Mouse (Mus musculus) stomach, embryonic 14.5 days (tissue): Measurements from ENCODE around the gene Fam71f2. TPM values are rescaled to one million over a fixed set of nuclear protein-coding genes. Genes with fewer than 3 reads are reported as not detected.

Experiments
- ATAC-seq: fragments of 200-750 bp; cut with Nextera tagmentation; 2 replicates; pipeline ENCODE4 v1.8.0; 2017; ENCODE audit warnings: low read depth, moderate TSS enrichment; ENCODE audit not compliant: insufficient number of reproducible peaks, insufficient read depth, low FRiP score
- H3K27ac ChIP-seq: fragments of 300-500 bp; sonication (generic); 2 replicates; pipeline ENCODE4 v1.5.1; 2014; ENCODE audit warnings: mild to moderate bottlenecking, low read length, moderate library complexity, mixed read lengths
- H3K27me3 ChIP-seq: fragments of 300-500 bp; sonication (generic); 2 replicates; pipeline ENCODE4 v1.6.1; 2014; ENCODE audit warnings: low read length, control low read depth, mixed read lengths; ENCODE audit not compliant: control insufficient read depth, insufficient read depth
- H3K36me3 ChIP-seq: fragments of 300-500 bp; sonication (generic); 2 replicates; pipeline ENCODE4 v1.6.1; 2014; ENCODE audit warnings: mild to moderate bottlenecking, control low read depth, low read length, moderate library complexity, mixed read lengths; ENCODE audit not compliant: control insufficient read depth, insufficient read depth
- H3K4me1 ChIP-seq: fragments of 300-500 bp; sonication (generic); 2 replicates; pipeline ENCODE4 v1.6.1; 2014; ENCODE audit warnings: low read length, control low read depth, mixed read lengths; ENCODE audit not compliant: control insufficient read depth, insufficient read depth
- H3K4me2 ChIP-seq: fragments of 300-500 bp; sonication (generic); replicated peaks from 2 replicates; pipeline ENCODE4 v1.6.1; 2014; ENCODE audit warnings: low read depth, low read length, control low read depth
- H3K4me3 ChIP-seq: fragments of 300-500 bp; sonication (generic); 2 replicates; pipeline ENCODE4 v1.5.1; 2014; ENCODE audit warnings: low read depth, low read length, control low read depth
- H3K9ac ChIP-seq: fragments of 300-500 bp; sonication (generic); replicated peaks from 2 replicates; pipeline ENCODE4 v1.6.1; 2014; ENCODE audit warnings: low read depth, mild to moderate bottlenecking, control low read depth, low read length, moderate library complexity, mixed read lengths
- H3K9me3 ChIP-seq: fragments of 300-500 bp; sonication (generic); 2 replicates; pipeline ENCODE4 v1.6.1; 2016; ENCODE audit warnings: low read depth, low read length, control low read depth; ENCODE audit not compliant: control insufficient read depth
- WGBS: fragments of 180-500 bp; shearing (Covaris S2); extraction: QIAGEN DNeasy Blood & Tissue Kit; methylation state at CpG from one replicate; pipeline ENCODE4 v1.1.7; 2014; 5-methylcytosine and 5-hydroxymethylcytosine counted together
- polyA plus RNA-seq: library from polyadenylated mRNA; unstranded; fragments of >200 nt; fragmentation: Nextera tagmentation; extraction: Ambion mirVana; gene quantifications from 2 replicates; pipeline ENCODE4 v1.2.1, GENCODE M21; 2014

The Fam71f2 gene
- polyA plus RNA-seq, 1 experiment from 2014 or later, result 0.68 TPM

DNA sequence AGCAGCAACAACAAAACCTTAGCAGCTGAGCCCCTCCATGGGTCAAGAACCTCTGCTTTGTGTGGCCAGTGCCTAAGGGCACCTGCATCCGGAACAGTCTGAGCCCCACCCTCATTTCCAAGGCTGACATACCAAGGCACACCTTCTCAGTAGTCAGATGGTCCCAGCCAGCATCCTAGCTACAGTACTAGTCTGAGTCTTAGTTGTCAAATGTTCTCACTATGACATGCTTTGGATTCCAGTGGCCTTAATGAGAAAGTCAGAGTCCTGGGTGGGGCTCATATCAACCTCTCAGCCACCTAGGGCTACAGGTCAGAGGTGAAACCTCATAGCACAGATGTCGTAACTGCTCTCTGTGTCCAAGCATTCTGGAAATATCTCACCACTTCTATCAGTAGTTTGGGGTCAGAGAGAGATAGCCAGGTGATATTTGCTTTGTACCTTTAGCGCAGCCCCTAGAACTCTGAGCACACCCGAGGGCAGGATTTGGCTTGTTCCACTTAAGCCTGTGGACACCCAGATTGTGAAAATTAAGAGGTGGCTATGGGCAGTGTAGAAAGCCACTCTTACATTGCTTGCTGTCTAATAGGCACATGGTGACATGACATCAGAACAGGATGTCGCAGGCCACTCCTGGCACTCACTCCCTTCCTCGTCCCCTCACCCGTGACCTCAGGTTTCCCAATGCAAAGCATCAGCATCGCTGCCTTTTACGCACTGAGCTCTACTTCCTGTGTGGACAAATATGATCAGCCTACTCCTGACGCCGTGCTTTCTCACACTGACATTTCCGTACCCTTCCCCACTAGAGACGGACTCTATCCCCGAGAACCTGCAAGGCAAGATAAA, 33.9 kb upstream of the Fam71f2 start:
- Histone ChIP-seq H3K36me3 (no peaks in the 10 kb centered on the region), H3K9me3 (no peaks in the 10 kb centered on the region), H3K27ac (no peak overlapping the region), H3K4me2 (no peak overlapping the region), H3K4me1 (no peaks in the 10 kb centered on the region), H3K9ac (no peak overlapping the region), H3K4me3 (no peak overlapping the region), H3K27me3 (no peaks in the 10 kb centered on the region)
- ATAC-seq, result no peak
- WGBS, result 55% methylated on average over 14 of the region's 14 CpGs

DNA sequence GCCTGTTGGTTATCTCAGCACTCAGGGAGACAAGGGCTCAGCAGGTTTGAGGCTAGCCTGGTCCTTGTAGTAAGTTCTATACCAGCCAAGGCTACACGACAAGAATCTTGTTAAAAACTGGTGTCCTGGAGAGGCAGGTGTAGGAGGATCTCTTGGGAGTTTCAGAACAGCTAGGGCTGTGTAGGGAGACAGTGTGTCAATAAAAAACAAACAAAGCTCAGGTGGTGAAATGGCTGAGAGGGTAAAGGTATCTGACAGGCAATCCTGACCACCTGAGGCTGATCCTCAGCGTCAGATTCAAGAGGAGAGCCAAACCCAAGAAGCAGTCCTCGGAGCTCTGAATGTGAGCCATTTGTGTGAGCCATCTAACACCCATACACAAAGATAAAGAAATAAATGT, 33.2 kb upstream of the Fam71f2 start:
- no peaks in the 10 kb centered on the region for H3K9me3 ChIP-seq
- no peak for ATAC-seq
- H3K9ac ChIP-seq, result no peak overlapping the region
- H3K4me2 ChIP-seq, result no peak overlapping the region
- no peak overlapping the region for H3K4me3 ChIP-seq
- no peaks in the 10 kb centered on the region for H3K4me1 ChIP-seq
- WGBS, result 67% methylated on average over 3 of the region's 3 CpGs
- H3K36me3 ChIP-seq, result no peaks in the 10 kb centered on the region
- H3K27ac ChIP-seq, result no peak overlapping the region
- no peaks in the 10 kb centered on the region for H3K27me3 ChIP-seq

DNA sequence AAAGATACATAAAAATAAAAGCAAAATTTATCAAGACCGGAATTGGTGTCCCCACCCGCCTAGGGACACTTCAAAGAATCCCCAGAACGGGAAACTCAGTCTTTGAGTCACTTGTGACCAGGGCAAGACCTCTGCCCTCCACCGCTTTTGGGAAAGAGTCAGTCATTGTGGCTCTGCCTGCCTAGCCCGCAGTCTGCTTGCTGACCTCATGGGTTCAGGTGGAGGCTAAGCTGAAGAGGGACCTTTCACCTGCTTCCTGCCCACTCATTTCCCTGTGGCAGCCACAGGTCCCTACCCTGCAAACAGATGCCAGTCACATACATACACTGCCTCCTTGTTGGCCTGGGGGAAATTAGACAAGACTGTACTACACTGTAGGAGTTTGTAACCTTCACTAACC, 32.8 kb upstream of the Fam71f2 start:
- Histone ChIP-seq H3K4me1 (no peaks in the 10 kb centered on the region), H3K36me3 (no peaks in the 10 kb centered on the region), H3K4me2 (no peak overlapping the region), H3K9me3 (no peaks in the 10 kb centered on the region), H3K9ac (no peak overlapping the region), H3K27ac (no peak overlapping the region), H3K4me3 (no peak overlapping the region), H3K27me3 (no peaks in the 10 kb centered on the region)
- 45% methylated on average over 5 of the region's 5 CpGs for WGBS
- ATAC-seq, result no peak

DNA sequence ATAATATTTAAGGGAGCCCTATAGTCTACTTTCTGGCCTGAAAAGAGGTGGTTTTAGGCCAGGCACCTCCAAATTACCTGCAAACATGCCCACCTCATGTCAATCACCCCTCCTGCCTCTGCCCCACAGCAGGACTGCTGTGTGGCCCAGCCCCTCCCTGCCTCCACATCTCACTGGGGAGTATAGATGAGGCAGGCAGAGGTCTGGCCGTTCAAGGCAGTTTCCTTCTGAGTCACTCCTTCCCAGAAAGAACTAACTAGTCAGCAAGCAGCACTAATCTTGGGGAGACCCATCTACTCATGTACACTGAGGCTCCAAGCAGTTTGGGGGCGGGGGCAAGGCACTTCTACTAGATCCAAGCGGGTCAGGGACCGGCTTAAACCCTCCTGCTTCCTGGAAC, 32.3 kb upstream of the Fam71f2 start:
- WGBS, result 51% methylated on average over 4 of the region's 4 CpGs
- no peak for ATAC-seq
- Histone ChIP-seq H3K9ac (no peak overlapping the region), H3K4me2 (no peak overlapping the region), H3K27ac (no peak overlapping the region), H3K27me3 (no peaks in the 10 kb centered on the region), H3K9me3 (no peaks in the 10 kb centered on the region), H3K4me1 (no peaks in the 10 kb centered on the region), H3K4me3 (no peak overlapping the region), H3K36me3 (no peaks in the 10 kb centered on the region)

DNA sequence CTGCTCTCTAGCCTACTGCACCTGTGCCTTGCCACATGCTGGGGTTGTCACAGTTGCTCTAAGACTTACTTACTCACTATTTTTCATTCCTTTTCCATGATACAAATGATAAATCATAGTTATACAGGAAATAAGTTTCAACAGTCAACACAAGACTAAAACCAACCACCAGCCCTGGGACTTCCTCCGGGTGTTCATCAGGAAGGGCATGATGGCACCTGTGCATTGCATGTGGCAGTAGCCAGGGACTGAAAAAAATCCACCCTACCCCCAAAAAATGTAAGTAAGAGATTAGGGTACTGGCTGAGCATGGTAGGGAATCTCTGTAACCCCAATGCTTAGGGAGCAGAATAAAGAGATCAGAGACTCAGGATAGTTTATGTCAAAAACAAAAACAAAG, 20.0 kb upstream of the Fam71f2 start:
- ATAC-seq, result no peak
- Histone ChIP-seq H3K36me3 (no peaks in the 10 kb centered on the region), H3K27ac (no peak overlapping the region), H3K4me2 (no peak overlapping the region), H3K4me1 (no peaks in the 10 kb centered on the region), H3K4me3 (no peak overlapping the region), H3K27me3 (no peaks in the 10 kb centered on the region), H3K9me3 (no peaks in the 10 kb centered on the region), H3K9ac (no peak overlapping the region)
- 79% methylated on average over 1 of the region's 1 CpGs for WGBS

DNA sequence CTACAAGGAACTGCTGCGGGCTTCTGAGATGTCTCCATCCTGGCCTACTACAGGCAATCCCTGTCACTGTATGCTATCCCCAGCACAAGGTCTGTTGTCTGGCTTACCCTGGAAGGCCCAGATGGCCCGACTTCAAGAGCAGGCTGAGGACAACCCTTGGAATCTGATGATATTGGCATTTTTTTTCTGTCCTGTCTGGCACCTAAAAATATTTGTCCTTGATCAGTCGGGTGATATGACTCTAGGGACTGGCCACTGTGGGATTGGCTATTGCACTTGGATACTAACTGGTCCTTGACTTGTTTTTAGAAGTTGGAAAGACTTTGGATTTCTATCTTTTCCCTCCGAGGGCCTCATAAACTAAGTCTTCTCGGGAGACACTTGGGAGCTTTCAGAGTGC, 17.6 kb upstream of the Fam71f2 start:
- H3K27ac ChIP-seq, result no peak overlapping the region
- H3K4me2 ChIP-seq, result no peak overlapping the region
- no peaks in the 10 kb centered on the region for H3K9me3 ChIP-seq
- H3K9ac ChIP-seq, result no peak overlapping the region
- no peak overlapping the region for H3K4me3 ChIP-seq
- no peaks in the 10 kb centered on the region for H3K27me3 ChIP-seq
- no peak for ATAC-seq
- H3K4me1 ChIP-seq, result no peaks in the 10 kb centered on the region
- no peaks in the 10 kb centered on the region for H3K36me3 ChIP-seq
- WGBS, result 73% methylated on average over 5 of the region's 5 CpGs

DNA sequence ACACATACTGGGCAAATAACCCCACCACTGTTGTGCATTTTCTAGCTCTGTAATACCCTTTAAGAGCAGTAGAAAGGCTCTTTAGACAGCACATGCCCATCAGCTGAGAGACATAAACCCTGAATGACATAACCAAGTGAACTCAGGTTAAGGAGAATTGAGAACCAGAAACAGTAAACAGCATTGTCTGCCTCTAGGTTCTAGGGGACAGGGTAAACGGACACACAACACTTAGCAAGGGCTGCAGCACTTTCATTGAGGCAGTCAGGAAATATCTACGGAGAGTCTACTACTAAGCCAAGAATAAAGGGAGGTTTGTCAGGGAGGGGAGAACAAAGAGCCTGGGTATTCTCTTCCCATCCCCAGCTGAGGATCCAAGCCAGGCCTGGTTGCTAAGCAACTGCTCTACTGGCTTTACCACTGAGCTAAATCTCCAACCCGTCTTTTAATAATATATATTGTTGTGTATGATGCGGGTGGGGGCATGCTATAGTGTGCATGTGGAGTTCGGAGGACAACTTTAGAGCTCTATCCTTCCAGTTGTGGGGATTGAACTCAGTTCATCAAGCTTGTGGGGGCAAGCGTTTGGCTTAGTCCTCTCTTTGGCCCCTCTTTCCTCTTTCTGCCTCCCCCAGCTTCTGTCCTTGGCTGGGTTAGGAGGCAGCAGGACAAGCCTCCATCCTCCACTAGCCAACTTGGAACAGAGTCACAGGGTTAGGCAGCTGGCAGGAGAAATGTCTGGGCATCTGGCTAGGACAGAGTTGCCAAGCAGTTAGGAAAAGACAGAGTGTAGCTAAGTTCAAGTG, 15.5 kb upstream of the Fam71f2 start:
- Histone ChIP-seq H3K36me3 (no peaks in the 10 kb centered on the region), H3K27me3 (no peaks in the 10 kb centered on the region), H3K4me1 (no peaks in the 10 kb centered on the region), H3K27ac (no peak overlapping the region), H3K4me2 (no peak overlapping the region), H3K9me3 (no peaks in the 10 kb centered on the region), H3K9ac (no peak overlapping the region), H3K4me3 (no peak overlapping the region)
- no peak for ATAC-seq
- 60% methylated on average over 6 of the region's 6 CpGs for WGBS

DNA sequence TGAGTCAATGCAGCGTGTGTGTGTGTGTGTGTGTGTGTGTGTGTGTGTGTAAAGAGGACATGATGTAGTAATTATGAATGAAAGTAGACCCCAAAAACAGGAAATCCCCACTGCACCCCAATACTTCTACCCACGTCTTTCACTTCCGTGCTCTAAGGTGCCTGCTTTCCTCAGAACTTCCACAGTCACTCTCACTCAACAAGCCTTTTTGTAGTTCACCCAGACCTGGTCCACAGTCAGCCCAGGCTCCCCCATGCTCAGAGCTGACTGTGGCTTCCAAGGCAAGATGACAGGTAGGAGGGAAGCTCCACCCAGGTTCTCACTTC, 15.0 kb upstream of the Fam71f2 start:
- no peaks in the 10 kb centered on the region for H3K4me1 ChIP-seq

More for the DNA sequence above, 15.0 kb upstream of the Fam71f2 start:
- no peak for ATAC-seq
- Histone ChIP-seq H3K4me2 (no peak overlapping the region), H3K27me3 (no peaks in the 10 kb centered on the region), H3K4me3 (no peak overlapping the region), H3K9me3 (no peaks in the 10 kb centered on the region), H3K27ac (no peak overlapping the region), H3K9ac (no peak overlapping the region), H3K36me3 (no peaks in the 10 kb centered on the region)
- WGBS, result 78% methylated on average over 3 of the region's 3 CpGs
